Mouse (Mus musculus) adrenal gland, adult 8-10 months (tissue): ENCODE data around the gene Gm7075. TPM values are rescaled to one million over a fixed set of nuclear protein-coding genes. Genes with fewer than 3 reads are reported as not detected.
"Not testable (repeated sequence)": the region's sequence is repeated elsewhere in the genome, so short reads cannot be mapped to it uniquely, and the experiment has no call there.

Source experiments
- DNase-seq: peaks from one replicate; pipeline ENCODE4 v3.0.0; 2022
- total RNA-seq, 4 experiments: library from RNA; stranded (reverse); gene quantifications; 2 replicates each; pipeline ENCODE4 v1.2.4; 2022

The Gm7075 gene
- total RNA-seq, 4 experiments from 2014 or later, result not detected

- DNase-seq, result no peak
Observed at GRCm38 (mm10) chr10:63417061-63417460, 4.5 kb downstream of the Gm7075 start.

GRCm38 (mm10) chr10:63415850-63416249, 5.7 kb downstream of the Gm7075 start:
- DNase-seq, result no peak

GRCm38 (mm10) chr10:63415287-63415686, 6.3 kb downstream of the Gm7075 start:
- DNase-seq, result no peak

GRCm38 (mm10) chr10:63412756-63413155, 8.8 kb downstream of the Gm7075 start:
- DNase-seq, result no peak

- not testable (repeated sequence) for DNase-seq
Observed at GRCm38 (mm10) chr10:63411674-63412073, 9.9 kb downstream of the Gm7075 start.

- DNase-seq, result no peak
Observed at GRCm38 (mm10) chr10:63410162-63410956, 11.2 kb downstream of the Gm7075 start.

- no peak for DNase-seq
Observed at GRCm38 (mm10) chr10:63403636-63404035, 18.0 kb downstream of the Gm7075 start.

GRCm38 (mm10) chr10:63402731-63403504, 18.7 kb downstream of the Gm7075 start:
- DNase-seq, result no peak

- no peak for DNase-seq
Observed at GRCm38 (mm10) chr10:63396963-63397362, 24.6 kb downstream of the Gm7075 start.

GRCm38 (mm10) chr10:63388948-63389347, 32.6 kb downstream of the Gm7075 start:
- no peak for DNase-seq

- DNase-seq, result no peak
Observed at GRCm38 (mm10) chr10:63386991-63387390, 34.6 kb downstream of the Gm7075 start.

- peak; percentile 80 for DNase-seq
Observed at GRCm38 (mm10) chr10:63386444-63386843, 35.1 kb downstream of the Gm7075 start.

- not testable (repeated sequence) for DNase-seq
Observed at GRCm38 (mm10) chr10:63385897-63386296, 35.7 kb downstream of the Gm7075 start.

GRCm38 (mm10) chr10:63382372-63383279, 39.0 kb downstream of the Gm7075 start, which contains the start of gene Dnajc12:
Dnajc12 (plus strand) TSS chr10:63382443.
- peak; percentile 75 for DNase-seq

GRCm38 (mm10) chr10:63381498-63382280, 39.9 kb downstream of the Gm7075 start, which contains the start of gene Sirt1:
Sirt1 (minus strand) TSS chr10:63381704.
- DNase-seq, result no peak

GRCm38 (mm10) chr10:63378948-63379680, 42.5 kb downstream of the Gm7075 start:
- no peak for DNase-seq

- DNase-seq, result peak; percentile 34
Observed at GRCm38 (mm10) chr10:63377468-63377867, 44.1 kb downstream of the Gm7075 start.

- no peak for DNase-seq
Observed at GRCm38 (mm10) chr10:63376303-63376702, 45.3 kb downstream of the Gm7075 start.
